In genomic region chr16:4596141-4596728, GRCm38 (mm10) we compare ENCODE assay signal across 8 mouse cellular contexts. TPM values are rescaled to one million over a fixed set of nuclear protein-coding genes. Genes with fewer than 3 reads are reported as not detected.
DNase-seq lines count a peak whose midpoint lies in the region; ATAC-seq and TF ChIP-seq lines count a peak whose summit lies in the region.

No protein-coding gene starts in this region.

- H3K27ac ChIP-seq in embryonic facial prominence, embryonic 11.5 days (replicated peaks; ENCODE audit: low read depth, low read length) = peak overlapping the region; percentile 5; the same call in 1 of the 2 replicates
- H3K27ac ChIP-seq in intestine, postnatal 0 days (ENCODE audit: low read depth, low read length) = no peak overlapping the region
- peak overlapping the region; percentile 97 for H3K27ac ChIP-seq in neural tube, embryonic 11.5 days (ENCODE audit: low read depth, low read length)

- peak overlapping the region; percentile 93 for H3K9ac ChIP-seq in embryonic facial prominence, embryonic 11.5 days (replicated peaks; ENCODE audit: low read length)
- peak overlapping the region; percentile 7; the same call in 1 of the 2 replicates for H3K9ac ChIP-seq in intestine, postnatal 0 days (ENCODE audit: low read depth, low read length)
- H3K9ac ChIP-seq in neural tube, embryonic 11.5 days (ENCODE audit: low read length) = peak overlapping the region; percentile 94

- 2% methylated on average over 3 of the region's 3 CpGs for WGBS in embryonic facial prominence, embryonic 11.5 days
- 40% methylated on average over 3 of the region's 3 CpGs for WGBS in intestine, postnatal 0 days
- WGBS in neural tube, embryonic 11.5 days = 2% methylated on average over 3 of the region's 3 CpGs

- peak overlapping the region; percentile 67 for H3K4me2 ChIP-seq in embryonic facial prominence, embryonic 11.5 days (ENCODE audit: low read depth, low read length)
- H3K4me2 ChIP-seq in intestine, postnatal 0 days (replicated peaks; ENCODE audit: low read depth) = peak overlapping the region; percentile 96
- peak overlapping the region; percentile 99 for H3K4me2 ChIP-seq in neural tube, embryonic 11.5 days (ENCODE audit: low read depth)

- H3K27me3 ChIP-seq in embryonic facial prominence, embryonic 11.5 days (ENCODE audit: control insufficient read depth, insufficient read depth, low read length) = no peaks in the 10 kb centered on the region
- H3K27me3 ChIP-seq in intestine, postnatal 0 days (replicated peaks; ENCODE audit: control insufficient read depth, insufficient read depth, low read length) = no peaks in the 10 kb centered on the region
- H3K27me3 ChIP-seq in neural tube, embryonic 11.5 days (ENCODE audit: control insufficient read depth, insufficient read depth, low read length) = no peaks in the 10 kb centered on the region

- H3K36me3 ChIP-seq in embryonic facial prominence, embryonic 11.5 days (replicated peaks; ENCODE audit: control insufficient read depth, insufficient read depth, low read depth, low read length) = no peaks in the 10 kb centered on the region
- H3K36me3 ChIP-seq in intestine, postnatal 0 days (ENCODE audit: control insufficient read depth, insufficient read depth) = no peaks in the 10 kb centered on the region
- H3K36me3 ChIP-seq in neural tube, embryonic 11.5 days (ENCODE audit: control insufficient read depth, insufficient read depth, low read length) = no peaks in the 10 kb centered on the region

- TF ChIP-seq CTCF in intestine, postnatal 0 days (IDR thresholded peaks at IDR 0.05; ENCODE audit: low read depth) = no peak

- H3K4me1 ChIP-seq in embryonic facial prominence, embryonic 11.5 days (ENCODE audit: control insufficient read depth, insufficient read depth, low read length) = peaks cover 21% of the 10 kb centered on the region
- H3K4me1 ChIP-seq in intestine, postnatal 0 days (replicated peaks; ENCODE audit: control insufficient read depth, insufficient read depth, low read length) = peaks cover 5% of the 10 kb centered on the region; the same call in 1 of the 2 replicates
- H3K4me1 ChIP-seq in neural tube, embryonic 11.5 days (ENCODE audit: control insufficient read depth, insufficient read depth, low read length) = peaks cover 54% of the 10 kb centered on the region

- ATAC-seq in embryonic facial prominence, embryonic 11.5 days (replicated peaks; ENCODE audit: insufficient number of reproducible peaks, low FRiP score, low TSS enrichment, low read depth) = no peak
- no peak for ATAC-seq in intestine, postnatal 0 days
- no peak; the same call in 1 of the 2 replicates for ATAC-seq in neural tube, embryonic 11.5 days (ENCODE audit: insufficient read depth, low FRiP score, low TSS enrichment)

- H3K4me3 ChIP-seq in embryonic facial prominence, embryonic 11.5 days (ENCODE audit: low read depth, low read length) = peak overlapping the region; percentile 85
- H3K4me3 ChIP-seq in intestine, postnatal 0 days (ENCODE audit: low read depth, low read length) = peak overlapping the region; percentile 72
- H3K4me3 ChIP-seq in neural tube, embryonic 11.5 days (ENCODE audit: low read depth, low read length) = peak overlapping the region; percentile 91

- no peaks in the 10 kb centered on the region for H3K9me3 ChIP-seq in embryonic facial prominence, embryonic 11.5 days (replicated peaks; ENCODE audit: control insufficient read depth, low read length)
- H3K9me3 ChIP-seq in intestine, postnatal 0 days (ENCODE audit: control insufficient read depth) = no peaks in the 10 kb centered on the region
- no peaks in the 10 kb centered on the region for H3K9me3 ChIP-seq in neural tube, embryonic 11.5 days (ENCODE audit: control insufficient read depth, low read length)

- DNase-seq in kidney, adult 11 months = peak; percentile 35
- no peak for DNase-seq in kidney, postnatal 10 days
- peak; percentile 46 for DNase-seq in embryonic facial prominence, embryonic 11.5 days (ENCODE audit: low spot score)
- DNase-seq in neural tube, embryonic 11.5 days (ENCODE audit: low spot score) = peak; percentile 56
- no peak for DNase-seq in urinary bladder, adult 18-20 months (ENCODE audit: low spot score in 2 of 2)
- no peak for DNase-seq in thymus, postnatal 36 days
- no peak for DNase-seq in testis, postnatal 10 days (ENCODE audit: low spot score)

RNA-seq across cellular contexts. Expression of gene Glis2, which starts 1.7 kb away (rescaled TPM):
- polyA plus RNA-seq in embryonic facial prominence, embryonic 11.5 days (2014; fragmentation: Nextera tagmentation; extraction: Ambion mirVana) = 19.9 and 21.2 TPM in 2 replicates
- 9.2 and 10.5 TPM in 2 replicates for polyA plus RNA-seq in intestine, postnatal 0 days (2015; fragmentation: Nextera tagmentation; extraction: Ambion mirVana)
- polyA plus RNA-seq in neural tube, embryonic 11.5 days (2014; fragmentation: Nextera tagmentation; extraction: Ambion mirVana) = 32.4 and 37.0 TPM in 2 replicates

RNA-seq across cellular contexts. Expression of gene Pam16, which starts 28.6 kb away (rescaled TPM):
- 103 and 105 TPM in 2 replicates for polyA plus RNA-seq in embryonic facial prominence, embryonic 11.5 days (2014; fragmentation: Nextera tagmentation; extraction: Ambion mirVana)
- 63.3 and 72.1 TPM in 2 replicates for polyA plus RNA-seq in intestine, postnatal 0 days (2015; fragmentation: Nextera tagmentation; extraction: Ambion mirVana)
- polyA plus RNA-seq in neural tube, embryonic 11.5 days (2014; fragmentation: Nextera tagmentation; extraction: Ambion mirVana) = 94.3 and 108 TPM in 2 replicates

RNA-seq across cellular contexts. Expression of gene Tfap4, which starts 36.6 kb away (rescaled TPM):
- polyA plus RNA-seq in embryonic facial prominence, embryonic 11.5 days (2014; fragmentation: Nextera tagmentation; extraction: Ambion mirVana) = 27.2 and 28.6 TPM in 2 replicates
- 9.3 and 10.8 TPM in 2 replicates for polyA plus RNA-seq in intestine, postnatal 0 days (2015; fragmentation: Nextera tagmentation; extraction: Ambion mirVana)
- polyA plus RNA-seq in neural tube, embryonic 11.5 days (2014; fragmentation: Nextera tagmentation; extraction: Ambion mirVana) = 16.1 and 17.8 TPM in 2 replicates

RNA-seq across cellular contexts. Expression of gene Vasn, which starts 43.5 kb away (rescaled TPM):
- 10.9 and 14.1 TPM in 2 replicates for polyA plus RNA-seq in embryonic facial prominence, embryonic 11.5 days (2014; fragmentation: Nextera tagmentation; extraction: Ambion mirVana)
- polyA plus RNA-seq in intestine, postnatal 0 days (2015; fragmentation: Nextera tagmentation; extraction: Ambion mirVana) = 5.0 and 5.3 TPM in 2 replicates
- polyA plus RNA-seq in neural tube, embryonic 11.5 days (2014; fragmentation: Nextera tagmentation; extraction: Ambion mirVana) = 10.5 and 11.1 TPM in 2 replicates

RNA-seq across cellular contexts. Expression of gene Dnaja3, which starts 43.6 kb away (rescaled TPM):
- 56.9 and 58.3 TPM in 2 replicates for polyA plus RNA-seq in embryonic facial prominence, embryonic 11.5 days (2014; fragmentation: Nextera tagmentation; extraction: Ambion mirVana)
- polyA plus RNA-seq in intestine, postnatal 0 days (2015; fragmentation: Nextera tagmentation; extraction: Ambion mirVana) = 37.9 and 38.6 TPM in 2 replicates
- 54.2 and 56.6 TPM in 2 replicates for polyA plus RNA-seq in neural tube, embryonic 11.5 days (2014; fragmentation: Nextera tagmentation; extraction: Ambion mirVana)

Comparison
In these comparisons a context has a peak if more than half of its experiments do, and no peak if none do; other contexts are left out.
1. DNase-seq: peak in kidney, adult 11 months (single experiment), embryonic facial prominence, embryonic 11.5 days (single experiment) and neural tube, embryonic 11.5 days (single experiment); none in kidney, postnatal 10 days (single experiment), urinary bladder, adult 18-20 months (0 of 2), thymus, postnatal 36 days (0 of 2) and testis, postnatal 10 days (single experiment).
2. H3K9ac ChIP-seq: peak in every context shown above with its lines; median percentile 94 in neural tube, embryonic 11.5 days; 93 in embryonic facial prominence, embryonic 11.5 days; 7 in intestine, postnatal 0 days.
3. Peak in every context shown above with its lines, with median percentiles within 50 percentile points of each other: H3K4me2 ChIP-seq and H3K4me3 ChIP-seq.